Mouse (Mus musculus) forebrain, embryonic 14.5 days (tissue): ENCODE data around the gene Rnaseh2c. TPM values are rescaled to one million over a fixed set of nuclear protein-coding genes. Genes with fewer than 3 reads are reported as not detected.

ENCODE experiments used
- ATAC-seq: fragments of 200-750 bp; cut with Nextera tagmentation; 2 replicates; pipeline ENCODE4 v1.8.0; 2017; ENCODE audit warnings: mild to moderate bottlenecking, moderate library complexity
- DNase-seq: peaks from one replicate; pipeline ENCODE4 v3.0.0-alpha.2; 2015; ENCODE audit warnings: low spot score
- H3K27ac ChIP-seq: fragments of 300-500 bp; sonication (generic); 2 replicates; pipeline ENCODE4 v1.5.1; 2014; ENCODE audit warnings: low read depth, mild to moderate bottlenecking, control low read depth, low read length, moderate library complexity
- H3K27me3 ChIP-seq: fragments of 300-500 bp; sonication (generic); replicated peaks from 2 replicates; pipeline ENCODE4 v1.6.1; 2014; ENCODE audit warnings: low read length, control low read depth, mixed read lengths; ENCODE audit not compliant: control insufficient read depth, insufficient read depth
- H3K36me3 ChIP-seq: fragments of 300-500 bp; sonication (generic); 2 replicates; pipeline ENCODE4 v1.6.1; 2014; ENCODE audit warnings: low read length, control low read depth; ENCODE audit not compliant: control insufficient read depth, insufficient read depth
- H3K4me1 ChIP-seq: fragments of 300-500 bp; sonication (generic); 2 replicates; pipeline ENCODE4 v1.6.1; 2014; ENCODE audit warnings: antibody characterized with exemption, low read length, control low read depth; ENCODE audit not compliant: control insufficient read depth, insufficient read depth
- H3K4me2 ChIP-seq: fragments of 300-500 bp; sonication (generic); 2 replicates; pipeline ENCODE4 v1.6.1; 2014; ENCODE audit warnings: mild to moderate bottlenecking, control low read depth, low read length
- H3K4me3 ChIP-seq: fragments of 300-500 bp; sonication (generic); 2 replicates; pipeline ENCODE4 v1.5.1; 2014; ENCODE audit warnings: low read depth, low read length, control low read depth
- H3K9ac ChIP-seq: fragments of 300-500 bp; sonication (generic); 2 replicates; pipeline ENCODE4 v1.6.1; 2014; ENCODE audit warnings: mild to moderate bottlenecking, low read length, control low read depth, moderate library complexity
- H3K9me3 ChIP-seq: fragments of 300-500 bp; sonication (generic); replicated peaks from 2 replicates; pipeline ENCODE4 v1.6.1; 2016; ENCODE audit warnings: low read length, control low read depth, mixed read lengths; ENCODE audit not compliant: control insufficient read depth
- WGBS: fragments of 180-500 bp; shearing (Covaris S2); extraction: QIAGEN DNeasy Blood & Tissue Kit; methylation state at CpG from one replicate; pipeline ENCODE4 v1.1.7; 2014; 5-methylcytosine and 5-hydroxymethylcytosine counted together
- polyA plus RNA-seq: library from polyadenylated mRNA; unstranded; fragments of >200 nt; fragmentation: Nextera tagmentation; extraction: Ambion mirVana; gene quantifications from 2 replicates; pipeline ENCODE4 v1.2.1, GENCODE M21; 2014

Rnaseh2c gene
- polyA plus RNA-seq, 1 experiment from 2014 or later, result 95.8 TPM

GRCm38 (mm10) chr19:5636571-5637041 is 34.9 kb downstream of the Rnaseh2c start:
- Histone ChIP-seq H3K36me3 (peaks cover 31% of the 10 kb centered on the region), H3K4me1 (peaks cover 8% of the 10 kb centered on the region; the same call in 1 of the 2 replicates), H3K9me3 (no peaks in the 10 kb centered on the region), H3K4me3 (peak overlapping the region; percentile 83), H3K27me3 (no peaks in the 10 kb centered on the region), H3K9ac (peak overlapping the region; percentile 88), H3K27ac (peak overlapping the region; percentile 81), H3K4me2 (peak overlapping the region; percentile 68)
- 39% methylated on average over 12 of the region's 12 CpGs for WGBS
- ATAC-seq, result no peak
- no peak for DNase-seq

GRCm38 (mm10) chr19:5637069-5638047 is 35.7 kb downstream of the Rnaseh2c start, which contains the start of gene Rela:
Gene Rela, plus strand, starts transcription at chr19:5637483.
- Histone ChIP-seq H3K27me3 (no peaks in the 10 kb centered on the region), H3K9me3 (no peaks in the 10 kb centered on the region), H3K27ac (peak within 1 kb of the TSS; percentile 81), H3K4me1 (peaks cover 8% of the 10 kb centered on the region; the same call in 1 of the 2 replicates), H3K4me2 (peak within 1 kb of the TSS; percentile 68), H3K36me3 (peaks cover 38% of the 10 kb centered on the region), H3K9ac (peak within 1 kb of the TSS; percentile 88), H3K4me3 (peak within 1 kb of the TSS; percentile 83)
- DNase-seq (peak; percentile 84), ATAC-seq (peak; percentile 87)
- WGBS, result under 1% methylated on average over 80 of the region's 109 CpGs

GRCm38 (mm10) chr19:5638416-5639005 is 36.8 kb downstream of the Rnaseh2c start:
- peaks cover 49% of the 10 kb centered on the region for H3K36me3 ChIP-seq
- WGBS, result 91% methylated on average over 18 of the region's 18 CpGs
- ATAC-seq, result no peak
- peak overlapping the region; percentile 68 for H3K4me2 ChIP-seq
- H3K27me3 ChIP-seq, result no peaks in the 10 kb centered on the region
- no peaks in the 10 kb centered on the region for H3K9me3 ChIP-seq
- peak overlapping the region; percentile 81; the same call in 1 of the 2 replicates for H3K27ac ChIP-seq
- H3K9ac ChIP-seq, result peak overlapping the region; percentile 88
- H3K4me3 ChIP-seq, result peak overlapping the region; percentile 83
- peaks cover 8% of the 10 kb centered on the region; the same call in 1 of the 2 replicates for H3K4me1 ChIP-seq
- no peak for DNase-seq

GRCm38 (mm10) chr19:5640339-5640738 is 38.7 kb downstream of the Rnaseh2c start:
- DNase-seq, result no peak
- H3K9me3 ChIP-seq, result no peaks in the 10 kb centered on the region
- no peaks in the 10 kb centered on the region for H3K27me3 ChIP-seq
- no peak for ATAC-seq
- H3K27ac ChIP-seq, result no peak overlapping the region
- no peak overlapping the region for H3K4me2 ChIP-seq
- peaks cover 8% of the 10 kb centered on the region; the same call in 1 of the 2 replicates for H3K4me1 ChIP-seq
- no peak overlapping the region for H3K9ac ChIP-seq
- no peak overlapping the region for H3K4me3 ChIP-seq
- peaks cover 67% of the 10 kb centered on the region for H3K36me3 ChIP-seq
- WGBS, result 83% methylated on average over 9 of the region's 9 CpGs

GRCm38 (mm10) chr19:5641021-5641420 is 39.3 kb downstream of the Rnaseh2c start:
- WGBS, result 92% methylated on average over 17 of the region's 17 CpGs
- Histone ChIP-seq H3K9ac (no peak overlapping the region), H3K9me3 (no peaks in the 10 kb centered on the region), H3K27ac (no peak overlapping the region), H3K36me3 (peaks cover 74% of the 10 kb centered on the region), H3K4me3 (no peak overlapping the region), H3K4me2 (no peak overlapping the region), H3K4me1 (peaks cover 8% of the 10 kb centered on the region; the same call in 1 of the 2 replicates), H3K27me3 (no peaks in the 10 kb centered on the region)
- ATAC-seq, result no peak
- no peak for DNase-seq

DNA sequence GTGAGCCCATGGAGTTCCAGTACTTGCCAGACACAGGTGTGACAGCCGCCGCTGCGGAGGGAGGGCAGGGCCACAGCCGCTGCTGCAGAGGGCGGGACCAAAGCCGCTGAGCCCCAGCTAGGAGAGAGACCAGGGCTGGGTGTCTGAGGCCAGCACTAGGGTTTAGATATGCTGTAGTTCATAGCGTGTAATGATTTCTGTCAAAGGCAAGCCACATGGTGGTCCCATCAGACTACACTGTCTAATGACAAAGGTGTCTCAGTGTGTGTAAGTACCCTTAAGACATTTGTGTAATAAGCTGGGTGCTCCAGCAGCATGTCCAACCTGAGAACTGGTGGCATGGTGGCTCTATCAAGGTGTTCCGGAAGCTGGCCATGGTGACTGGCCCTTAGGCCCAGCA is 40.0 kb downstream of the Rnaseh2c start:
- ATAC-seq (no peak), DNase-seq (no peak)
- Histone ChIP-seq H3K9me3 (no peaks in the 10 kb centered on the region), H3K4me2 (no peak overlapping the region), H3K36me3 (peaks cover 80% of the 10 kb centered on the region), H3K9ac (no peak overlapping the region), H3K4me3 (no peak overlapping the region), H3K27me3 (no peaks in the 10 kb centered on the region), H3K27ac (no peak overlapping the region), H3K4me1 (peaks cover 7% of the 10 kb centered on the region; the same call in 1 of the 2 replicates)
- WGBS, result 94% methylated on average over 8 of the region's 8 CpGs

GRCm38 (mm10) chr19:5645280-5645679 is 43.6 kb downstream of the Rnaseh2c start:
- DNase-seq (no peak), ATAC-seq (no peak)
- H3K27me3 ChIP-seq, result no peaks in the 10 kb centered on the region
- no peak overlapping the region for H3K27ac ChIP-seq
- no peak overlapping the region for H3K4me3 ChIP-seq
- H3K36me3 ChIP-seq, result peaks cover 77% of the 10 kb centered on the region
- H3K9me3 ChIP-seq, result no peaks in the 10 kb centered on the region
- H3K4me2 ChIP-seq, result no peak overlapping the region
- WGBS, result 95% methylated on average over 9 of the region's 9 CpGs
- peaks cover 4% of the 10 kb centered on the region for H3K4me1 ChIP-seq
- H3K9ac ChIP-seq, result no peak overlapping the region

- ATAC-seq (no peak), DNase-seq (no peak)
- no peaks in the 10 kb centered on the region for H3K27me3 ChIP-seq
- peaks cover 66% of the 10 kb centered on the region for H3K36me3 ChIP-seq
- H3K9ac ChIP-seq, result no peak overlapping the region
- no peak overlapping the region for H3K4me2 ChIP-seq
- no peak overlapping the region for H3K4me3 ChIP-seq
- WGBS, result 91% methylated on average over 8 of the region's 8 CpGs
- peaks cover 4% of the 10 kb centered on the region for H3K4me1 ChIP-seq
- no peak overlapping the region for H3K27ac ChIP-seq
- H3K9me3 ChIP-seq, result no peaks in the 10 kb centered on the region
Observed at GRCm38 (mm10) chr19:5646731-5647330, 45.2 kb downstream of the Rnaseh2c start.
